In the genomic region with DNA sequence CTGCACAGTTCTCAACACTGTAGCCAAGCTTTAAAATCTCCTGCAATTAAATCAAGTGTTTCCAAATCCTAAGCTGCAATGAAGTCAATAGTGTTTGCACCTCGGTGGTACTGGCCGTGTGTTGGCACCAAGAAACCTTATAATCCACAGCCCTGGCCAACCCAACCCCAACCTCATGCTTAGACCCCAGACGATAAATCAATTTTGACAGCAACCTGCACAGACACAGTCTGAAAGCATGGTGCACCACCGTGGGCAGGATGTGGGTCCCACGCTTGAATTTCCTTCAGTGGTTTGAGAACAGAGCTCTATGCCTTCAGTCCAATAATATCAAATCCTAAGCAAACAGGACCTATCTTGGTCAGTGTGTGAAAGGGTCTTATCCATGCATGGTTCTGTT, we compare ENCODE assay signal across 12 mouse cellular contexts.
"Had no signal": no experiment of that assay in that cellular context is flagged by ENCODE, and none has a peak within 500 bp of the region (broad histone marks: within the 10 kb centered on the region; RNA-seq: fewer than 3 reads in every experiment).

No protein-coding gene starts in this region.

- DNase-seq: retina, postnatal 1 day; right cerebral cortex, adult 18-20 months; right cerebral cortex, postnatal 14 days; right cerebral cortex, postnatal 25 days; right cerebral cortex, postnatal 4 days; spleen, adult 18-20 months; thymus, adult 18-20 months; thymus, adult 2 months; thymus, postnatal 14 days; thymus, postnatal 25 days; thymus, postnatal 36 days; thymus, postnatal 4 days had no signal
